Mouse (Mus musculus): Measurements from ENCODE around the gene Fgf11.

Fgf11 gene

DNA sequence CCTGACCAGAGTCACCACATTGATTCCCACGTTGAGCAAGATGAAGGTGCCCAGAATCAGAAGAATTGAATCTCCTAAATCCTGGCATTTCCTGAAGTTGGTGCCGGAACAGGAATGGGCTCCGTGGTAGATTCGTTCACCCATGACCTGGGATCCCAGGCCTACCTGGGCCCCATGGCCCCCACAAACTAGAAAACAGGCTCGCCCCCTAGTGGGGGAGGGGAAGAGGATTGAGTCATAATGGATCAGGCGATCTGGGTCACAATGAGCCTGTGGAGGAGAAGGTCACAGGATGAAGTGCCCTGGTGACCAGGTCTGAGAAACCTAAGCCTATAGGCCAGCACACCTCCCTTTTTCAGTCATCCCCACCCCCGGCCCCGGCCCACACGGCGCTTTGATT lies 13.5 kb upstream of the Fgf11 start, which contains the start of gene Gm39566:
TSS of gene Gm39566 (minus strand) at position 144 of the 400 bp plus-strand sequence.
- no peak for DNase-seq

DNA sequence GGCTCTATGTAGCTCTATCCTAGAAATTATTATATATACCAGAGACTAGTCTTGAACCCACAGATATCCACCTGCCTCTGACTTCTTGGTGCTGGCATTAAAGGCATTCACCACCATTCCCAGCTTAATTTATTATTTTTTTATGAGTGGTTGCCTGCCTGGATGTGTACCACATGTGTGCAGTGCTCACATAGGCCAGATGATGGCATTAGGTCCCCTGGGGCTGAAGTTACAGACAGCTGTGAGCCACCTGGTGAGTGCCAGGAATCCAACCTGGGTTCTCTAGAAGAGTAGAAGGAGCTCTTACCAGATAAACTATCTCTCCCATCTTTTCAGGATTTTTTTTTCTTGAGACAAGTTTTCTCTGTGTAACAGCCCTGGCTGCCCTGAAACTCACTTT lies 8.6 kb upstream of the Fgf11 start:
- DNase-seq, result no peak

DNA sequence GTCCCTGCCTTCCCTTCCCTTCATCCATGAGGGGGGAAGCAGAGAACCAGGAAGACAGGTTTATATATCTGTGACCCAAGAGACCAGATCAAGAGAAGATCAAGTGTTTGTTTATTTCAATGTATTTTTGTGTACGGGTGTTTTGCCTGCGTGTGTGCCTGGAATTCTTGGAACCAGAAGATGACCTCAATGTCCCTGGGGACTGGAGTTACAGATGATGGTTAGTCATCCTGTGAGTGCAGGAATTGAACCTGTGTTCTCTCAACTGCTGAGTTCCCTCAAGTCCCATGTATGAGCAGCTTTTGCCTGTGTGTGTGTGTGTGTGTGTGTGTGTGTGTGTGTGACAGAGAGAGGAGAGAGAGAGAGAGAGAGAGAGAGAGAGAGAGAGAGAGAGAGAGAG lies 6.0 kb upstream of the Fgf11 start:
- no peak for DNase-seq

DNA sequence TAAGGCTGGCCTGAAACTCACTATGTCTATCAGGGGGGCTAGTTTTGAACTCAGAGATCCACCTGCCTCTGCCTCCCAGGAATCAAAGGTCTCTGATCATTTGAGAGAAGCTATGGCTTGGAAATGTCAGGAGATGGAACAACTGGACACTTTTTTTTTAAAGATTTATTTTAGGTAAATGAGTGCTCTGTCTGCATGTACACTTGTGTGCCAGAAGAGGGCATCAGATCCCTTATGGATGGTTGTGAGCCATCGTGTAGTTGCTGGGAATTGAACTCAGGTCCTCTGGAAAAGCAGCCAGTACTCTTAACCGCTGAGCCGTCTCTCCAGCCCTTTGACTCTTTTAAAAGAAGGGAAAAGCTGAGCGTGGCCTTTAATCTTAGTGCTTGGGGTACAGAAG lies 4.7 kb upstream of the Fgf11 start:
- DNase-seq, result no peak

DNA sequence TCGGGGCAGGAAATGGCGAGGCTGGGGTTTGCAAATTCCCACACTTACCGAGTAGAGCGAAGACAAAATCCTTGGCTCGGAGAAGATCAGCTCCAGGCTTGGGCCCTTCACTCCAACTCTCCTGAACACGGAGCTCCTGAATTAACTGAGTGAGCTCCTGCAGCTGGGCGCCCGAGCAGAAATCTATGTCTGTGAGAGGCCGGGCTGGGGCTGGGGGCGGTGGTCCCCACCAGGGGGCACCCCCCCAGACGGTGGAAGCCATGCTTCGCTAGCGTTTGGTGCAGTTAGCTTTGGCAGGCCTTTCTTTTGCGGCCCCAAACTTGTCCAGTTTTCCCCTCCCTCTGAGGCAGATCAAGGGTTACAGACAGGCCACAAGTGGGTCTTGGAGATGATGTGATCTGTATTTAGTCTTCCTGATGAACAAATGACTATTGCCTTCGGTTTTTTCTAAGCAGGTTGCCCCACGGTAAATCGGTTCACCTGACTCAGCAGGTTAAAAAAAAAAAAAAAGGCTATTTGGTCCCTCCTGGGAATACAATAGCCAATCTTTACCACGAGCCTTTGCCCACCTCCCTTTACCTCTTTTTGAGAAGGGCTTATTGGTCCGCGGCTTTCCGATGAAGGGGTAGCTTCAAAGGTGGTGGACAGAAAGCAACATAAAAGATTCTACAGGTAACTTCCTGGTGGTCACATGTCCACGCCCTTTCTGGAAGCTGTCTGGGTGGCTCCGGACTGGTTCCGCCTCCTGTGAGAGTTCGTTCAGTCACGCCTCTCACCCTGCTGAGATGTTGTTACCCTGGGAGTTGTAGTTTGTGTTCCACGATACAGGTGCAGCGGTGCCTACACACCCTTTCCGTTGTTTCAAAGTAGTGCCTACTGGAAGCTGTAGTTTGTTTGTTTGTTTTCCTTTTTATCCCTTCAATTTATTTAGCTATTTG lies 3.6 kb upstream of the Fgf11 start, which contains the start of gene Tmem102:
TSS of gene Tmem102 (minus strand) at position 653 of the 938 bp plus-strand sequence.
- DNase-seq, result no peak

DNA sequence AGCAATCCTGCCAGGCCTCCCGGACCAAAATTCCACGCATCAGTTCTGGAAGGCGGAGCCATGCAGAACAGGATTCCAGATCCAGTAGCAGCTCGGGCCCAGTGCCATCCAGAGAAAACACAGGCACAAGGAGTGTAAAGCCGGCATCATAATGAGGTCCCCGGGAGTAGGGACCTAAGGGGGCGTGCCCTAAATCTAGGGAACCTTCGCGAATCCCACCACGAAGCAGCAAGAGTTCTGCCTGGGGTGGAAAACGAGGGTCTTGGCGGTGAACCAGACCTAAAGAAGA lies 2.9 kb upstream of the Fgf11 start:
- DNase-seq, result no peak

DNA sequence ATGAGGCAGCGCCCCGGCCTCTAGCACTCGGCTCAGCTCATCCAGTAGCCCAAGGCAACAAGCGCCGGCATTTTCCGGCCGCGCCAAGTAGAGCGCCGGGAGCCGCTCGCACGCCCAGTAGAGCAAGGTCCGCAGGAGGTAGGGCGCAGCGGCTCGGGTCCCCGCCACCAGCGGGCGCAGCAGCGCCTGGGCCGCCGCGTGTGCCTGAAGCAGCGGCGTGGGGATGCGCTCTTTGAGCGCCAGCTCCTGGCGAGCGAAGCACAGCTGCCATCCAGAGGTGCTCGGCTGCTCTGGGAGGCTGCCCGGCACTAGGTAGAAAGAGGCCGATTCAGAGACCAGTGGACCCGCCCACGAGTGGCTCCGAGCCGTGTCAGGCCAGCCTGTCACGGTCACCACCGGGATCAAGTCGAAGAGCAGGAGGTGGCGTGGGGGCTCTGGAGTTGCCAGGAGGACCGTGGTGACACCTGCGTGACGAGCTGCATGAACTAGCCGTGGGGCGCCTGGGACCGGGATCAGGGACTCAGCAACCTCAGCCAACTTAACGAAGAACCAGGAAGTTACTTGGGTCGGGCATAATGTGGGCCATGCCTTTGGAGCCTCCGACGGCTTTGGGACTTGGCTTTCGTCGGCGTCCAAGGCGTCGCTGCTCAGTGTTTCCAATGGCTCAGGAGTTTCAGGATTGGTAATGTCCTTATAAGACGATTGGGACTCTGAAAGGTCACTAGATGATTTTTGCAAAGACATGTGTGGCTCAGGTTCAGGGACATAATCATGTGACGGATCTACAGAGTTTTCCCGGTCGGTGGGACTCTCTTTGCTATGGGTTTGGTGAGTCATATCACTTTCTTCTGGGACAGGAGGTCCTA lies 2.4 kb upstream of the Fgf11 start:
- DNase-seq, result peak; percentile 77 to 80

DNA sequence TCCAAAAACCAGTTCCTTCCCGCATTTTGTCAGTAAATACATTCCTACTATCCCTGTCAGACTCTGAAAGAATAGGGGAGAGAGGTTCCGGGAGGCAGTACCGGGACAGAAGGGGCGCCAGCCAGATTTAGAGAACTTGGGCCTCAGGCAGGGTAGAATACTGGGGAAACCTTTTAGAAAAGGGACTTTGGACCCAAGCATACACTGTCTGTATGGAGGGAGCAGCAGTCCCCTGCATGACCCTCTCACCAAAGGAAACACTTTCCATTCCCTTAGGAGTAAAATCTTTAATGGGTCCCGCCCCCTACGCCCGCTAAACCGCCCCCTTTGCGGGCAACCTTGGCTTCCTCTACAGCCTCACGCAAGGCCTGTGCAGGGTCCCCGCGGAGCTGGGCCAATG lies 1.7 kb upstream of the Fgf11 start:
- no peak for DNase-seq

DNA sequence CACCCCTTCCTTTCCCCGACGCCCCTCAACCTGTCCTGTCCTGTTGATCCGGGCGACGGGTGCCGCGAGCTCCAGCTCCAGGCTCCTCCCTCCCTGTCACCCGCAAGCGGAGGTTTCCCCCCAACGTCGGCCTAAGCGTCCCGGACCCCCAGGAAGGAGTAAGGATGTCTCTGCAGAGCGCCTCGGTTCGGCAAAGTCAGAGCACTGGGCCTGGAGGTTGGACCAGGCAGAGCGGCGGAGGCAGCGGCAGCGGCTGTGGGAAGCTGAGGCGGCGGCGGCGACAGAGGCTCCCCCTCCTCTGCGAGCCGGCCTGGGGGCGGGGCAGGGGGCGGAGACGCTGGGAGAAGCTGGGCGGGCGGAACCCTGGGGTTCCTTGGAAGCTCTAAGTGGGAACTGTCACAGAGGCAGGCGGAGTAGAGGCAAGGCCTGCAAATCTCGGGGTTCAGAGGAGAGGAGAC lies 1.0 kb upstream of the Fgf11 start:
- DNase-seq, result peak; percentile 47 to 52

DNA sequence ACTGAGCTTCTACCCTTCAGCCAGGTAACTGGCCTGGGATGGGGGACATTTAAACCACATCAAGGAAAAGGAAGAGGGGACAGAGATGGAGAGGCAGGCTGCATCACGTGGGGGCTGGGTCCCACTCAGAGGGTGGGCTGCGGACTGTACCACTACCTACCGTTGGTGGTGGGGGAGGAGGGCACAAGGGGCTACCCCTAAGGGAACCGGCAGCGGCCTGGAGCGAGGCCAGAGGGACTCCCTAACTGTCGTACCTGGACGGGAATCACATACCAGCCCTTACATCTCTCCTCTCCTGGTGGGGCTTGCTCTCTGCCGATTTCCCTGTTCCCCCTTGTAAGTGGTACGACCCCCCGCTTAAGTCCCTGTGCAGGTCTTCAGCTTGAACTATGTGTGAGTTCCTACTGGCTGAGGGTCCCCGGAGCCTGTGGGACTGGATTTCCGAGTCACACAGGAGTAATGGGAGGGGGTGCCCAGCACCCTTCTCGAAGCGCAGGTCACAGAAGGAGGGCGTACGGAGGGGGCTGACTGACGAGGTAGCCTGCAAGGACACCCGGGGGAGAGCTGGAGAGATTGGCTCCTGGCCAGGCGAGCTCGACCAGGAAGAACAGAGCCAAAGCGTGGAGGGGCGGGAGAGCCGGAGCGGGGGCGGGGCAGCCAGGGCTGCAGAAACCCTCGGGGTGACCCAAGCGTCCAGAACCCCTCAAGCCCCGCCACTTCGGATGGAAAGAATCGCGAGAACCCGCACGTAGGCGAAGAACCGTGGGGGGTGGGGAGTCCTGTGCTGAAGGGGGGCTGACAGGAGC lies 1.1 kb downstream of the Fgf11 start:
- DNase-seq, result peak; percentile 22 to 36

DNA sequence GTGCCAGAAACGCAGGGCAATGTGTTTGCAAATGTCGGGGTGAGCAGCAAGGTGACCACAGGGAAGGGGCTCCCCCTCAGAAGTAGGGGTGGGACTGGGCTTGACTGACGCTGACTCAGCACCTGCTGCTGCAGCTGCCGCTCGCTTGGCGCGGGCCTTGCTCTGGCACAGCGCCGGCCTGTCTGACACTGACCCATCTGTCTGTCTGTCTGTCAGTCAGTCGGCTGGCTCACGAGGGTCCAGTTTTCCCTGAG lies 1.6 kb downstream of the Fgf11 start:
- peak; percentile 43 to 48 for DNase-seq

DNA sequence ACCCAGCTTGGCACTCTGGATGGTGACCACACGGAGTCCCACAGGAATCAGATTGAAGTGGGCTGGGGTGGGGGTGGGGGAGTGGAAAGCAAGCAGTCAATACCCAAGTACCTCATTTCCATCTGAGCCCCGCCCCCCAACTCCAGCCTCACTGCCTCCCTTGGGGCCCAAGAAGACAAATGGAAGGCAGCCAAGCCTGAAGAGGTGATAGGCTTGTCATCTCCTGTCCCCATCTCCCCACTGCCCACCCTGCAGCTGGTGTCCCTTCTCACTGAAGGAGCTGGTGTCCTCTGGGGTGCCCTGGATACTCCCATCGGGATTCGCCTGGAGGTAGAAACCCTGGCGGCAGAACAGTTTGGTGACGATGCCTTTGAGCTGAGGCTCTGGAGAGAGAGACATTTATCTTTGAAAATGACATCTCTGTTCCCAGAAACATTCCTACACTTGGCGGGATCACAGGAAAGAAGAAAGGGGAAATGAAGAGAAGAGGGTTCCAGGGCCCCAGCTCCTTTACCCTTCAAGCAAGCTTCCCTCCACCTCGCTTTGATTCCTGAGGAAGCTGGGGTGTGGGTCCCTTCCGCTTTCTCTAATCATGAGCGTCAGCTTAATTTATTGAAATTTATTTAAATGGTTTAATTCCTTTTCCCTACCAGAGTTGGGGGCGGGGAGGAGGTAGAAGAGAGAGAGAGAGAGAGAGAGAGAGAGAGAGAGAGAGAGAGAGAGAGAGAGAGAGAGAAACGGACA lies 2.1 kb downstream of the Fgf11 start:
- peak; percentile 83 to 86 for DNase-seq

DNA sequence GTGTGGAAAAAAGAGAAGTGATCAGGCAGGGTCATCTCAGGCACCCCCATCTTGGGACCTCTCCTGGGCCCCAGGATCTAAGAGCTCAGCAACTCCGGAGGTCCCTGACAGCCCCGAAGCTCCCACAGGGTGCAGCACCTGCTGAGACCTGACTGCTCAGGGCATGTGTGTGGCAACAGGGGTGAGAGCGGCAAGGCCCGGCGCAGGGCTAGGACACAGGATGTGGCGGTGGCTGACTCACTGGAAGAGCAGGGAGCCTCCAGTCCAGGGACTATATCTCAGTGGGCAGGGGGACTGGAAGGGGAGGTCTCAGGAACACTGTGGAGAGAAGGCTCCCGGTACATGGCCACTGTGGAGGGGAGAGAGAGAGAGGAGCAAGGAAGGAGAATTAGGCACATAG lies 3.7 kb downstream of the Fgf11 start:
- no peak for DNase-seq

DNA sequence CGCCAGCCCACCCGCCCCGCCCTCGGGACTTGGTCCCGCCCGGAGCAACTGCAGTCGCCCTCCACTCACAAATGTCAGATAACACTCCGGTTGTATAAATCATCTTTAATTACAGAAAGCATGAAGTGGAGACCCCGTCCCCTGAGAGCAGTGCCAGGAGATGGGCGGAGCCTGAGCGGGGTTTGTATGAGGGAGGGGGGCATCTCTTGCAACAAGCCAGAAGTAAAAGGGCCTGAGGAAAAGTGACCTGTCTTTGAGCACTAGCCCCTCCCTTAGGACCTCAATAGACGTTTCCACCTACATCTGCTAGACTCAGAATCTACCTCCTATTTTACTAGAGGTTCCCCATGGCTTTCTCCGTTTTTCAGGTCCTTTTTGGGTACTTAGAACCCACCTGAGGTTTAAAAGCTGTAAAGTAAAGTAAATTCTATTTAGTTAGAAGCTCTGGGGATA lies 5.6 kb downstream of the Fgf11 start:
- DNase-seq, result no peak

DNA sequence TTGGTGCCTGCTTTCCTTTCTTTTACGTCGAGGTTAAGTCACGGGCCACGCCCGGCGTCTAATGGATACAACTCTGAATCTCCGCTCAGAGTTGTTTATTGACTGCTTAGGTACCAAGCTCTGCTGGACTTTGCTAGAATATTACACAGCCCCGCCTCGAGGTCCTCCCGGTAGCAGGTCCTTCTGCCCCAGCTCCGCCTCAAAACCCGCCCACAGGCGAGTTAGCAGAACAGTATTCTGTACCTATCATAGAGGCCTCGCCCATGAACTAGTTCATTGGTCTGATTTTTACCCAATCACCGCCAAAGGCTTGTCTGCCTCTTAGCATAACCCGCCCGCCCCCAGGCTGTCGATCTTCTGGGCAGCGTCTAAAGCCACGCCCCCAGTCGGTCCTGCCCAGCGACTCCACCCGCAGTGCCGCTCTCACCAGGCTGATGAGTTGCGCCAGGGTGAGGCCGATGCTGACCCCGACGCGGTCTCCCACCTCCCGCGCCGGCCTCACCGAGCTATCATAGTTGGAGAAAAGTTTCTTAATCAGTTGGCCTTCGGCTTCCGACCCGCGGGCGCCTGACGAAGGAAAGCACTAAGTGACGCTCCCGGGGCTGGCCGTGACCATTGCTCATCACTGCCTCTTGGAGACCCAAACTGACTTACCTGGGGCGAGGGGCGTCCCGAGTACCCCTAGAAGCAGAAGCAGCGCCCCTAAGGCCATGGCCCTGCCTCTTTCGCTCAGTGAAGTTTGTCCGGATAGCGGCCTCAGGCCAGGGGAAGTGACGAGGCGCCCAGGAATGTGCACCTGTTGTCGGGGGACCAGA lies 6.3 kb downstream of the Fgf11 start, which contains the start of gene Chrnb1:
TSS of gene Chrnb1 (minus strand) at position 776 of the 815 bp plus-strand sequence.
- DNase-seq, result peak; percentile 91 to 94

DNA sequence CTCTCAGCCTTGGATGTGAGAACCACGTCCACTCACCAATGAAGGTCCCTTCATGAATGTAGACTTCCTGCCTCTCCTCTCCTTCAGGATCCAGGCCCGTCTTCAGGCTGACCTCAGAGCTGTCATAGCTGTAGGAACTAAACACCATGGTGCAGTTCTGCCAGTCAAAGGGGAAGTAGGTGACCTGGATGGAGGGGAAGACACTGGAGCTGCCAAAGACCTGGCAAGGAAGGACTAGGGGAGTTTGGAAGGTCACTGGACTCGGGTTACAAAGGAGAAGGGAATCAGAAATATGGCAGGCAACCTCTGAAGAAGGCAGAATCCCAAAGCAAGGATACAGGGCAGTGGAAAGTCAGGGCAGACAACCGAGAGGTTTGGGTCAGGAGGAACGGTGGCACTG lies 8.2 kb downstream of the Fgf11 start:
- DNase-seq, result no peak

DNA sequence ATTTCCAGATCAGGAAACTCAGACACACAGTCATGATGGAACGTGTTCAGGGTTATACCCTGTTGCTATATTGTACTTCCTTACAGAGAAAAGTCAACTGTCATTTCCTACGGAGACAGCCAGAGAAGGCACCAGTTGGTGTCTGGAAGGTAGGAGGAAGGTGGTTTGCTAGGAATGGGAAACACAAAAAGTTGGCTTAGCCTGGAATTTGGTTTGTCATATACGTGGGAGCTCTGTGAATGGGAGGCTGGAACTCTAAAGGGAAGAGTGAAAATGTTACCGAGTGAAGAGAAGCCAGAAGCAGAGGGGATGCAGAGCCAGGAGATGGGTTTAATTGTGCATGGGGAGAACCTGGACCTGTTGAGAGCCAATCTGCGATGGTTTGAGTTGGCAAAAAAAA lies 10.2 kb downstream of the Fgf11 start:
- DNase-seq, result no peak

DNA sequence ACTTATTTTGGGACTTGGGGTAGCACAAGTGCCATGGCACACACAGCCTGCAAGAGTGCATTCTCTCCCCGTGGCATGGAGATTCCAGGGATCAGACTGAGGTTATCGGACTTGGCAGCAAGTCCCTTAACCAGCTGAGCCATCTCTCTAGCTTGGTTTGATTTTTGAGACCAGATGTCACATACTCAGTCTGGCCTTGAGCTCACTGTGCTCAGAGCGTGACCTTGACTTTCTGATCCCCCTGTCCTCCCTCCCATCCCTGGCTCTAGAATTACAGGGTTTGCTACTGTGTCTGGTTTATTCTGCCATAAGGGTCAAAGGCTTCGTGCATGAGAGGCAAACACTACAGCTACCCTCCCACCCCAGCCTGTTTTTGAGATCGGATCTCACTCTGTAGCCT lies 12.2 kb downstream of the Fgf11 start:
- no peak for DNase-seq

DNA sequence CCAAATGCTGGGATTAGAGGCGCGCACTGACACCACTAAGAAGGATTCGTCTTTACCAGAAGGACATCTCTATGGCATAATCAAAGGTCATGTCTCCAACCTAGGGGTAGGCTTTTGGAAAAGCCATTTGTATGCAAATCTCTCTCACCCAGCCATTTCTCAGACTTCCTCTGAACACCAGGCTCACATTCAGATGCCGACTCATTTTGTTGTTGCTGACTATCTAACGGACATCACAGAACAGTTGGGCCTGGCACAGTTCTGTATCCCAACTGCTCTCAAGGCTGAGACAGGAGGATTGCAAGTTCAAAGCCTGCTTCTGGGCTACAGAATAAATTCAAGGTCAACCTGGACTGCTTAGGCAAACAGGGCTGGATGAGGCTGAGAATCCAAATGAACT lies 14.4 kb downstream of the Fgf11 start:
- DNase-seq, result no peak

DNA sequence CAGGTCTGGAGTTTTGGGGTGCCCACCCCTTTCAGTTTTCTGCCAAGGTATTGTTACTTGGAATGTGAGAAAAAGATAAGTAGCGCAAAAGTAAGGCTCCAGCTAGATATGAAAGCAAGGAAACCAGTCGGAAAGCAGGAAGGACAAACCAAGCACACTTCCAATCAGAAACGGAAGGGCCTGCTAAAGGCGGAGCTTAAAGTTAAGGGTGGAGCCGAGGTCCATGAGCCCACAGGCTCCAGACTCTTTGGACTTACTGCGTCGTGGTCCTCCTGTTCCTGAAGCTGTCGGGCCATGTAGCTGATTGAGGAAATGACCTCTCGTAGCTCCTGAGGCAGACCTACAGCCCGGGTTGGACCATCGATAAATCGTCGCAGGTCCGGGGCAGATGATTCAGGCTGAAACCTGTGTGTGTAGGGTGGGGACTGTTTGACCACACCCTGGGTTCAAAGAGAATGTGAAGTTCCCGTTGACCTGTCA lies 16.8 kb downstream of the Fgf11 start:
- no peak for DNase-seq

DNA sequence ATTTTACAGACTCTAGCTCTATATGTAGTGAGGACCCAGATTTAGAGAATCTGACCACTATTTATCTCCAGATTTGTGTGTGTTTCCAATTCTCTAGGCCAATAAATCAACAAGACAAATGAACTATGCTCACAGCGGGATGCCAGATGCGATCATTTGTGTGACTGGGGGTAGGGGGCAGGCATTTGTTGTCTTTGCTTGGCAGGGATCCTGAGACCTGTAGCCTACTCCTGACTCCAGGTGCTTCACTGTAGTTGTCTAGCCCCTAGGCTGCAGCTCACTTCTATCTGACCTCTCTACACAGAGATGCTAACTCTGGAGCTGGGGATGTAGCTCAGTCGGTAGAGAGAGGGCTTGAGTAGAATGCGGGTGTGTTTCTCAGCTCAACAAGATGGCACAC lies 19.8 kb downstream of the Fgf11 start:
- no peak for DNase-seq
